Mouse (Mus musculus): ENCODE measurements around the gene Glrx. TPM values are rescaled to one million over a fixed set of nuclear protein-coding genes. Genes with fewer than 3 reads are reported as not detected.
A peak's percentile ranks its signal among the peaks of the same experiment; 100 is the strongest.
"Not testable (repeated sequence)": the region's sequence is repeated elsewhere in the genome, so short reads cannot be mapped to it uniquely, and the experiment has no call there.

Gene Glrx
- total and polyA plus RNA-seq, 3 experiments = 9.2 to 20.2 TPM; not detected in 1

GRCm38 (mm10) chr13:75874608-75875376, 35.1 kb downstream of the Glrx start (continued):
- TF ChIP-seq JUND (IDR thresholded peaks at IDR 0.05; ENCODE audit: low read depth, low read length) = no peak
- TF ChIP-seq TAL1 (IDR thresholded peaks at IDR 0.05; ENCODE audit: low read length) = no peak
- no peak for TF ChIP-seq BHLHE40 (IDR thresholded peaks at IDR 0.05; ENCODE audit: borderline replicate concordance, low read depth, low read length)

- H3K4me3 ChIP-seq (ENCODE audit: control insufficient read depth in 1 of 2, insufficient read depth in 1 of 2, low read depth in 2 of 2, low read length in 2 of 2); H3K9ac ChIP-seq (ENCODE audit: control insufficient read depth, low read depth, low read length, poor library complexity, severe bottlenecking); H3K79me2 ChIP-seq (ENCODE audit: control insufficient read depth, insufficient read depth, low read length, poor library complexity); H3K9me3 ChIP-seq (replicated peaks; ENCODE audit: insufficient read depth, low read length); H3K27me3 ChIP-seq (ENCODE audit: control insufficient read depth in 1 of 2, insufficient read depth in 2 of 2, low read length in 2 of 2); H3K27ac ChIP-seq (ENCODE audit: control insufficient read depth, low read depth, low read length); H3K36me3 ChIP-seq (ENCODE audit: control insufficient read depth in 1 of 2, insufficient read depth in 2 of 2, low read length in 2 of 2); H3K4me1 ChIP-seq (ENCODE audit: control insufficient read depth in 1 of 2, insufficient read depth in 2 of 2, low read length in 2 of 2); DNase-seq (ENCODE audit: low read depth, low spot score): not testable (repeated sequence)
Measured at GRCm38 (mm10) chr13:75876188-75876587, 36.5 kb downstream of the Glrx start.

- Histone ChIP-seq H3K27me3 (ENCODE audit: control insufficient read depth in 1 of 2, insufficient read depth in 2 of 2, low read length in 2 of 2) (no peaks in the 10 kb centered on the region), H3K9ac (ENCODE audit: control insufficient read depth, low read depth, low read length, poor library complexity, severe bottlenecking) (no peak overlapping the region), H3K4me3 (ENCODE audit: control insufficient read depth in 1 of 2, insufficient read depth in 1 of 2, low read depth in 2 of 2, low read length in 2 of 2) (no peak overlapping the region), H3K9me3 (replicated peaks; ENCODE audit: insufficient read depth, low read length) (no peaks in the 10 kb centered on the region), H3K36me3 (ENCODE audit: control insufficient read depth in 1 of 2, insufficient read depth in 2 of 2, low read length in 2 of 2) (no peaks in the 10 kb centered on the region; a peak in 1 of 4 replicates), H3K27ac (ENCODE audit: control insufficient read depth, low read depth, low read length) (no peak overlapping the region), H3K4me1 (ENCODE audit: control insufficient read depth in 1 of 2, insufficient read depth in 2 of 2, low read length in 2 of 2) (no peaks in the 10 kb centered on the region), H3K79me2 (ENCODE audit: control insufficient read depth, insufficient read depth, low read length, poor library complexity) (no peaks in the 10 kb centered on the region)
- no peak for TF ChIP-seq POLR2AphosphoS2 (IDR thresholded peaks at IDR 0.05; ENCODE audit: low read length)
- no peak for TF ChIP-seq MYB (IDR thresholded peaks at IDR 0.05; ENCODE audit: low read depth, low read length)
- DNase-seq (ENCODE audit: low read depth, low spot score) = no peak
Measured at GRCm38 (mm10) chr13:75876592-75876991, 36.9 kb downstream of the Glrx start.

GRCm38 (mm10) chr13:75877907-75878306, 38.2 kb downstream of the Glrx start:
- Histone ChIP-seq H3K9me3 (replicated peaks; ENCODE audit: insufficient read depth, low read length) (no peaks in the 10 kb centered on the region), H3K27me3 (ENCODE audit: control insufficient read depth in 1 of 2, insufficient read depth in 2 of 2, low read length in 2 of 2) (no peaks in the 10 kb centered on the region)

More at GRCm38 (mm10) chr13:75877907-75878306, 38.2 kb downstream of the Glrx start:
- Histone ChIP-seq H3K4me1 (ENCODE audit: control insufficient read depth in 1 of 2, insufficient read depth in 2 of 2, low read length in 2 of 2) (no peaks in the 10 kb centered on the region), H3K9ac (ENCODE audit: control insufficient read depth, low read depth, low read length, poor library complexity, severe bottlenecking) (no peak overlapping the region), H3K27ac (ENCODE audit: control insufficient read depth, low read depth, low read length) (no peak overlapping the region), H3K79me2 (ENCODE audit: control insufficient read depth, insufficient read depth, low read length, poor library complexity) (no peaks in the 10 kb centered on the region), H3K36me3 (ENCODE audit: control insufficient read depth in 1 of 2, insufficient read depth in 2 of 2, low read length in 2 of 2) (no peaks in the 10 kb centered on the region; a peak in 1 of 4 replicates), H3K4me3 (ENCODE audit: control insufficient read depth in 1 of 2, insufficient read depth in 1 of 2, low read depth in 2 of 2, low read length in 2 of 2) (no peak overlapping the region)
- TF ChIP-seq CTCF (IDR thresholded peaks at IDR 0.05 in 2 of 3, conservative IDR thresholded peaks at IDR 0.05 in 1 of 3; ENCODE audit: control insufficient read depth in 1 of 3, insufficient read depth in 1 of 3, low read depth in 2 of 3, low read length in 3 of 3, poor library complexity in 1 of 3, severe bottlenecking in 1 of 3) (peak; percentile 28 to 84 (median 53); a peak in 5 of 6 replicates), GATA1 (IDR thresholded peaks at IDR 0.05; ENCODE audit: low read depth, low read length) (0 out of 2 replicates have a peak, but pooled peaks have one; percentile 11), MAZ (IDR thresholded peaks at IDR 0.05; ENCODE audit: low read depth, low read length) (no peak), ZC3H11A (IDR thresholded peaks at IDR 0.05; ENCODE audit: low read depth, low read length) (peak; percentile 95), RAD21 (IDR thresholded peaks at IDR 0.05; ENCODE audit: low read depth, low read length) (peak; percentile 90), GABPA (IDR thresholded peaks at IDR 0.05; ENCODE audit: low read depth, low read length) (no peak), SMC3 (IDR thresholded peaks at IDR 0.05; ENCODE audit: low read depth, low read length) (peak; percentile 93)
- peak; percentile 74 for DNase-seq (ENCODE audit: low read depth, low spot score)

Measured in MEL (cell line).